Mouse (Mus musculus): ENCODE measurements around the gene Hoxd1. TPM values are rescaled to one million over a fixed set of nuclear protein-coding genes. Genes with fewer than 3 reads are reported as not detected.

Hoxd1 gene
- total and polyA plus RNA-seq, 2 experiments: not detected

- Histone ChIP-seq H3K79me2 (ENCODE audit: control insufficient read depth, insufficient read depth, low read length) (no peaks in the 10 kb centered on the region), H3K4me1 (ENCODE audit: control insufficient read depth, insufficient read depth, low read length) (no peaks in the 10 kb centered on the region), H3K36me3 (ENCODE audit: control insufficient read depth, insufficient read depth, low read length) (no peaks in the 10 kb centered on the region), H3K27me3 (ENCODE audit: control insufficient read depth, insufficient read depth, low read length) (peaks cover 36% of the 10 kb centered on the region), H3K27ac (replicated peaks; ENCODE audit: insufficient read depth, low read depth, low read length) (no peak overlapping the region), H3K4me3 (ENCODE audit: insufficient read depth, low read depth, low read length) (no peak overlapping the region), H3K9ac (ENCODE audit: low read depth, low read length) (no peak overlapping the region)
- no peak for DNase-seq (ENCODE audit: extremely low read depth, low read depth, low spot score)
- 22% methylated on average over 5 of the region's 5 CpGs for WGBS
- TF ChIP-seq POLR2A (IDR thresholded peaks at IDR 0.05; ENCODE audit: extremely low read depth, insufficient read depth, low read length) (no peak), CTCF (IDR thresholded peaks at IDR 0.05; ENCODE audit: low read depth, low read length) (no peak)
These were observed 9.1 kb upstream of the Hoxd1 start for GRCm38 (mm10) chr2:74753711-74754110.

- peaks cover 18% of the 10 kb centered on the region for H3K27me3 ChIP-seq (ENCODE audit: control insufficient read depth, insufficient read depth, low read length)
- H3K27ac ChIP-seq (replicated peaks; ENCODE audit: insufficient read depth, low read depth, low read length): no peak overlapping the region
- no peaks in the 10 kb centered on the region for H3K4me1 ChIP-seq (ENCODE audit: control insufficient read depth, insufficient read depth, low read length)
- TF ChIP-seq CTCF (IDR thresholded peaks at IDR 0.05; ENCODE audit: low read depth, low read length): no peak
- no peak for TF ChIP-seq POLR2A (IDR thresholded peaks at IDR 0.05; ENCODE audit: extremely low read depth, insufficient read depth, low read length)
- 0% methylated on average over 1 of the region's 1 CpGs for WGBS
- DNase-seq (ENCODE audit: extremely low read depth, low read depth, low spot score): no peak
- no peak overlapping the region for H3K4me3 ChIP-seq (ENCODE audit: insufficient read depth, low read depth, low read length)
- no peak overlapping the region for H3K9ac ChIP-seq (ENCODE audit: low read depth, low read length)
- no peaks in the 10 kb centered on the region for H3K79me2 ChIP-seq (ENCODE audit: control insufficient read depth, insufficient read depth, low read length)
- no peaks in the 10 kb centered on the region for H3K36me3 ChIP-seq (ENCODE audit: control insufficient read depth, insufficient read depth, low read length)
These were observed 2.6 kb upstream of the Hoxd1 start for GRCm38 (mm10) chr2:74760146-74760545.

- Histone ChIP-seq H3K4me3 (ENCODE audit: insufficient read depth, low read depth, low read length) (no peak overlapping the region), H3K4me1 (ENCODE audit: control insufficient read depth, insufficient read depth, low read length) (no peaks in the 10 kb centered on the region), H3K79me2 (ENCODE audit: control insufficient read depth, insufficient read depth, low read length) (no peaks in the 10 kb centered on the region), H3K27me3 (ENCODE audit: control insufficient read depth, insufficient read depth, low read length) (peaks cover 20% of the 10 kb centered on the region), H3K27ac (replicated peaks; ENCODE audit: insufficient read depth, low read depth, low read length) (no peak overlapping the region), H3K9ac (ENCODE audit: low read depth, low read length) (no peak overlapping the region), H3K36me3 (ENCODE audit: control insufficient read depth, insufficient read depth, low read length) (no peaks in the 10 kb centered on the region)
- WGBS: 6% methylated on average over 13 of the region's 13 CpGs
- DNase-seq (ENCODE audit: extremely low read depth, low read depth, low spot score): no peak
- TF ChIP-seq CTCF (IDR thresholded peaks at IDR 0.05; ENCODE audit: low read depth, low read length): no peak
- TF ChIP-seq POLR2A (IDR thresholded peaks at IDR 0.05; ENCODE audit: extremely low read depth, insufficient read depth, low read length): no peak
These were observed 839 bp upstream of the Hoxd1 start for GRCm38 (mm10) chr2:74761941-74762340.

GRCm38 (mm10) chr2:74763245-74763735, 510 bp downstream of the Hoxd1 start:
- H3K4me1 ChIP-seq (ENCODE audit: control insufficient read depth, insufficient read depth, low read length): no peaks in the 10 kb centered on the region

GRCm38 (mm10) chr2:74763976-74764375, 1.2 kb downstream of the Hoxd1 start:
- 53% methylated on average over 10 of the region's 10 CpGs for WGBS
- no peaks in the 10 kb centered on the region for H3K36me3 ChIP-seq (ENCODE audit: control insufficient read depth, insufficient read depth, low read length)
- TF ChIP-seq POLR2A (IDR thresholded peaks at IDR 0.05; ENCODE audit: extremely low read depth, insufficient read depth, low read length) (no peak), CTCF (IDR thresholded peaks at IDR 0.05; ENCODE audit: low read depth, low read length) (no peak)
- DNase-seq (ENCODE audit: extremely low read depth, low read depth, low spot score): no peak
- H3K27me3 ChIP-seq (ENCODE audit: control insufficient read depth, insufficient read depth, low read length): peaks cover 20% of the 10 kb centered on the region
- H3K4me1 ChIP-seq (ENCODE audit: control insufficient read depth, insufficient read depth, low read length): no peaks in the 10 kb centered on the region
- no peak overlapping the region for H3K27ac ChIP-seq (replicated peaks; ENCODE audit: insufficient read depth, low read depth, low read length)
- H3K79me2 ChIP-seq (ENCODE audit: control insufficient read depth, insufficient read depth, low read length): no peaks in the 10 kb centered on the region
- no peak overlapping the region for H3K9ac ChIP-seq (ENCODE audit: low read depth, low read length)
- H3K4me3 ChIP-seq (ENCODE audit: insufficient read depth, low read depth, low read length): no peak overlapping the region

More at GRCm38 (mm10) chr2:74763245-74763735, 510 bp downstream of the Hoxd1 start:
- Histone ChIP-seq H3K36me3 (ENCODE audit: control insufficient read depth, insufficient read depth, low read length) (no peaks in the 10 kb centered on the region), H3K9ac (ENCODE audit: low read depth, low read length) (no peak overlapping the region), H3K27ac (replicated peaks; ENCODE audit: insufficient read depth, low read depth, low read length) (no peak overlapping the region), H3K79me2 (ENCODE audit: control insufficient read depth, insufficient read depth, low read length) (no peaks in the 10 kb centered on the region), H3K4me3 (ENCODE audit: insufficient read depth, low read depth, low read length) (no peak overlapping the region), H3K27me3 (ENCODE audit: control insufficient read depth, insufficient read depth, low read length) (peaks cover 20% of the 10 kb centered on the region)
- TF ChIP-seq CTCF (IDR thresholded peaks at IDR 0.05; ENCODE audit: low read depth, low read length) (no peak), POLR2A (IDR thresholded peaks at IDR 0.05; ENCODE audit: extremely low read depth, insufficient read depth, low read length) (no peak)
- WGBS: 3% methylated on average over 51 of the region's 53 CpGs
- no peak for DNase-seq (ENCODE audit: extremely low read depth, low read depth, low spot score)

- H3K27me3 ChIP-seq (ENCODE audit: control insufficient read depth, insufficient read depth, low read length): no peaks in the 10 kb centered on the region
- H3K36me3 ChIP-seq (ENCODE audit: control insufficient read depth, insufficient read depth, low read length): no peaks in the 10 kb centered on the region
- WGBS: 79% methylated on average over 2 of the region's 2 CpGs
- H3K4me1 ChIP-seq (ENCODE audit: control insufficient read depth, insufficient read depth, low read length): no peaks in the 10 kb centered on the region
- no peaks in the 10 kb centered on the region for H3K79me2 ChIP-seq (ENCODE audit: control insufficient read depth, insufficient read depth, low read length)
- TF ChIP-seq POLR2A (IDR thresholded peaks at IDR 0.05; ENCODE audit: extremely low read depth, insufficient read depth, low read length) (no peak), CTCF (IDR thresholded peaks at IDR 0.05; ENCODE audit: low read depth, low read length) (no peak)
- no peak overlapping the region for H3K27ac ChIP-seq (replicated peaks; ENCODE audit: insufficient read depth, low read depth, low read length)
- no peak overlapping the region for H3K9ac ChIP-seq (ENCODE audit: low read depth, low read length)
- H3K4me3 ChIP-seq (ENCODE audit: insufficient read depth, low read depth, low read length): no peak overlapping the region
- DNase-seq (ENCODE audit: extremely low read depth, low read depth, low spot score): no peak
These were observed 11.6 kb downstream of the Hoxd1 start for GRCm38 (mm10) chr2:74774359-74774758.
